Mouse (Mus musculus) T-helper 2 cell (primary cell): Measurements from ENCODE around the gene Gm20388.

ENCODE experiments used
- in situ Hi-C: fragments of 300-600 bp; cut with MboI, MseI; formaldehyde crosslinking; loops from one replicate; pipeline ENCODE4 v1.15.1; 2025; ENCODE audit warnings: high pct_unique_total_duplicates

The Gm20388 gene

GRCm38 (mm10) chr8:121074108-121074847 is 1163.6 kb downstream of the Gm20388 start:
- in situ Hi-C loops: no loop called here

GRCm38 (mm10) chr8:121074848-121075145 is 1164.2 kb downstream of the Gm20388 start:
- in situ Hi-C loops: loop anchor here (25.0 kb wide), 1 partner anchor 387 kb away; no protein-coding TSS in a partner anchor

GRCm38 (mm10) chr8:121075936-121076335 is 1165.3 kb downstream of the Gm20388 start:
- in situ Hi-C loops: loop anchor here (25.0 kb wide), 1 partner anchor 389 kb away; no protein-coding TSS in a partner anchor

- in situ Hi-C loops: loop anchor here (25.0 kb wide), 1 partner anchor 389 kb away; no protein-coding TSS in a partner anchor
These were observed 1165.9 kb downstream of the Gm20388 start for GRCm38 (mm10) chr8:121076555-121076954.

- in situ Hi-C loops: loop anchor here (25.0 kb wide), 1 partner anchor 391 kb away; no protein-coding TSS in a partner anchor
These were observed 1168.1 kb downstream of the Gm20388 start for GRCm38 (mm10) chr8:121078721-121079120.

GRCm38 (mm10) chr8:121079201-121079600 is 1168.6 kb downstream of the Gm20388 start:
- in situ Hi-C loops: loop anchor here (25.0 kb wide), 1 partner anchor 392 kb away; no protein-coding TSS in a partner anchor

GRCm38 (mm10) chr8:121079944-121080343 is 1169.3 kb downstream of the Gm20388 start:
- in situ Hi-C loops: loop anchor here (25.0 kb wide), 1 partner anchor 393 kb away; no protein-coding TSS in a partner anchor

GRCm38 (mm10) chr8:121080361-121081090 is 1169.9 kb downstream of the Gm20388 start:
- in situ Hi-C loops: loop anchor here (25.0 kb wide), 1 partner anchor 393 kb away; no protein-coding TSS in a partner anchor

GRCm38 (mm10) chr8:121081398-121081797 is 1170.8 kb downstream of the Gm20388 start:
- in situ Hi-C loops: loop anchor here (25.0 kb wide), 1 partner anchor 394 kb away; no protein-coding TSS in a partner anchor

GRCm38 (mm10) chr8:121082218-121083092 is 1171.8 kb downstream of the Gm20388 start:
- in situ Hi-C loops: loop anchor here (25.0 kb wide), 1 partner anchor 395 kb away; no protein-coding TSS in a partner anchor

GRCm38 (mm10) chr8:121083093-121083935 is 1172.7 kb downstream of the Gm20388 start:
- in situ Hi-C loops: loop anchor here (25.0 kb wide), 1 partner anchor 396 kb away; no protein-coding TSS in a partner anchor

- in situ Hi-C loops: loop anchor here (25.0 kb wide), 1 partner anchor 397 kb away; no protein-coding TSS in a partner anchor
These were observed 1173.2 kb downstream of the Gm20388 start for GRCm38 (mm10) chr8:121083936-121084209.

GRCm38 (mm10) chr8:121084210-121084951 is 1173.7 kb downstream of the Gm20388 start, which contains the start of gene Foxf1:
TSS of gene Foxf1 (plus strand) at chr8:121084386.
- in situ Hi-C loops: loop anchor here (25.0 kb wide), 1 partner anchor 397 kb away; no protein-coding TSS in a partner anchor

- in situ Hi-C loops: loop anchor here (5.0 to 25.0 kb wide), 2 partner anchors 248 to 398 kb away; no protein-coding TSS in a partner anchor
These were observed 1174.4 kb downstream of the Gm20388 start for GRCm38 (mm10) chr8:121085011-121085410.

- in situ Hi-C loops: loop anchor here (5.0 to 25.0 kb wide), 2 partner anchors 248 to 398 kb away; no protein-coding TSS in a partner anchor
These were observed 1174.9 kb downstream of the Gm20388 start for GRCm38 (mm10) chr8:121085561-121085960.

GRCm38 (mm10) chr8:121086004-121086900 is 1175.6 kb downstream of the Gm20388 start:
- in situ Hi-C loops: loop anchor here (5.0 to 25.0 kb wide), 2 partner anchors 249 to 399 kb away; no protein-coding TSS in a partner anchor

GRCm38 (mm10) chr8:121088281-121088680 is 1177.6 kb downstream of the Gm20388 start:
- in situ Hi-C loops: loop anchor here (5.0 to 25.0 kb wide), 2 partner anchors 251 to 401 kb away; no protein-coding TSS in a partner anchor
